Mouse (Mus musculus) kidney, adult 2 months (tissue): ENCODE data around the gene Kpna3. TPM values are rescaled to one million over a fixed set of nuclear protein-coding genes. Genes with fewer than 3 reads are reported as not detected.

Experiments used
- DNase-seq: peaks from one replicate; pipeline ENCODE4 v3.0.0; 2021
- H3K27ac ChIP-seq: fragments of 200-500 bp; 2 replicates; pipeline ENCODE4 v1.5.1; 2012; ENCODE audit warnings: low read depth, low read length, control low read depth, inconsistent platforms; ENCODE audit not compliant: insufficient read depth
- H3K27me3 ChIP-seq: fragments of 200-500 bp; replicated peaks from 2 replicates; pipeline ENCODE4 v1.6.1; 2012; ENCODE audit warnings: mild to moderate bottlenecking, moderate library complexity, low read length, inconsistent platforms; ENCODE audit not compliant: control insufficient read depth, insufficient read depth
- H3K36me3 ChIP-seq: fragments of 200-500 bp; 2 replicates; pipeline ENCODE4 v1.6.1; 2012; ENCODE audit warnings: mild to moderate bottlenecking, moderate library complexity, low read length, inconsistent platforms; ENCODE audit not compliant: control insufficient read depth, insufficient read depth
- H3K4me1 ChIP-seq: fragments of 200-500 bp; 2 replicates; pipeline ENCODE4 v1.6.1; 2011; ENCODE audit warnings: low read length; ENCODE audit not compliant: control insufficient read depth, insufficient read depth
- H3K4me3 ChIP-seq: fragments of 200-500 bp; 2 replicates; pipeline ENCODE4 v1.5.1; 2011; ENCODE audit warnings: mild to moderate bottlenecking, low read depth, low read length, control low read depth; ENCODE audit not compliant: insufficient read depth
- CTCF ChIP-seq: fragments of 200-500 bp; conservative IDR thresholded peaks from 2 replicates; pipeline ENCODE4 v1.5.1; 2011; ENCODE audit warnings: low read depth, mild to moderate bottlenecking, control low read depth, low read length, moderate library complexity, mixed read lengths; ENCODE audit not compliant: insufficient read depth, insufficient read length
- POLR2A ChIP-seq: fragments of 200-500 bp; IDR thresholded peaks from one replicate; pipeline ENCODE4 v1.6.1; 2011; ENCODE audit warnings: low read depth, low read length, control low read depth
- WGBS: fragments of 180-500 bp; shearing (Covaris S2); methylation state at CpG from one replicate; pipeline ENCODE4 v1.1.7; 2018; 5-methylcytosine and 5-hydroxymethylcytosine counted together
- polyA plus RNA-seq: library from polyadenylated mRNA; depleted of rRNA; stranded (reverse); fragments of >200 nt; gene quantifications from 2 replicates; pipeline ENCODE4 v1.2.3, GENCODE M21; 2012; rRNA removed

The Kpna3 gene
- polyA plus RNA-seq, 1 experiment = 8.4 TPM

DNA sequence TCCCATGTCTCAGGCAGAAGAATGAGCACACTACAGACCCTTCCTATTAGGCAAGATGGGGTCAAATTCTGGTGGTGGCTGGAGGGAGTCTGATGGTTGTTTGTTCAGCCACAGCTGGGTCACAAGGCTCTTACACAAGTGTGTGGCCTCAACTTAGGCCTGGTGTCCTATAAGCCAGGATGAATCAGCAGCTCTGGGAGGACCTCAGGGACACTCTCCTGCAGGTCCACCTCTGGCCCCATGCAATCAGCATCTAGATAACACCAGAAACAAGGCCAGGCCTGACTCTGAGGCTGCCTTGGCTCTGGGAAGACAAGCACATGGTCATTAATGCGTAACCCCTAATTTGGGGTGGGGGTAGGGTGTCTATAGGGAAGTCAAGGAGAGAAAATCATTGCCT lies 118.9 kb downstream of the Kpna3 start:
- 91% methylated on average over 1 of the region's 1 CpGs for WGBS
- no peak for DNase-seq

GRCm38 (mm10) chr14:61316861-61317260 lies 122.8 kb downstream of the Kpna3 start:
- H3K27ac ChIP-seq = no peak overlapping the region
- WGBS = 37% methylated on average over 4 of the region's 4 CpGs
- no peaks in the 10 kb centered on the region for H3K27me3 ChIP-seq
- no peaks in the 10 kb centered on the region for H3K36me3 ChIP-seq
- H3K4me1 ChIP-seq = no peaks in the 10 kb centered on the region
- TF ChIP-seq POLR2A = no peak
- TF ChIP-seq CTCF = peak; percentile 67
- no peak overlapping the region for H3K4me3 ChIP-seq
- peak; percentile 63 for DNase-seq

More for the DNA sequence above, 118.9 kb downstream of the Kpna3 start:
- H3K36me3 ChIP-seq = no peaks in the 10 kb centered on the region
- H3K27ac ChIP-seq = no peak overlapping the region
- TF ChIP-seq POLR2A (no peak), CTCF (no peak)
- no peaks in the 10 kb centered on the region for H3K4me1 ChIP-seq
- H3K27me3 ChIP-seq = no peaks in the 10 kb centered on the region
- H3K4me3 ChIP-seq = no peak overlapping the region

Other genes with a start within 250 kb of the Kpna3 start
- gene Sgcg, start 181.4 kb downstream of the Kpna3 start, polyA plus RNA-seq = 0.05 and 1.5 TPM in 2 replicates
- gene Arl11, start 130.1 kb downstream of the Kpna3 start, polyA plus RNA-seq = 0.39 and 0.74 TPM in 2 replicates
- 1.5 and 2.0 TPM in 2 replicates for gene Ebpl, start 79.4 kb downstream of the Kpna3 start, polyA plus RNA-seq
- gene Spryd7, start 117.0 kb upstream of the Kpna3 start, polyA plus RNA-seq = 9.5 and 9.7 TPM in 2 replicates
- gene Trim13, start 158.4 kb upstream of the Kpna3 start, polyA plus RNA-seq = 5.0 and 5.3 TPM in 2 replicates
- gene Kcnrg, start 167.6 kb upstream of the Kpna3 start, polyA plus RNA-seq = 0.09 and 0.12 TPM in 2 replicates